Comparison of ENCODE assay signal across 11 mouse cellular contexts in the genomic region with DNA sequence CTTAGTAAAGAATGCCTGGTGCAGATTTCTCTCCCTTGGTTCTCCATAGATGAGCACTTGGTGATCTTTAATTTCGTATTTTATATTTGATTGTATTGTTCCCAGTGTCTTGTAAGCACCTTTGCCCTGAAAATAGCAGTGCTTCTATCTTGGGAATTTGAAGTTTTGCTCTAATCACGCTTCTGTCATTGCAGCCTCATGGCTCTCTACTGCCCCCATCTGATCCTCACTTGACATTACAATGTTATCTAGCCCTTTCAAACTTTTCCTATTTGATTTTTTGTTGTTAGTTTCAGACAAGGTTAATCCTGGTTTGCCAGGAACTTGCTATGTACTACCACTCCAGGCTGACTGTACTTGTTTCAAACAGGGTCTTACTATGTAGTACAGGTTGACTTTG.
DNase-seq lines count a peak whose midpoint lies in the region; ATAC-seq lines count a peak whose summit lies in the region.
"Had no signal": no experiment of that assay in that cellular context is flagged by ENCODE, and none has a peak within 500 bp of the region (broad histone marks: within the 10 kb centered on the region; RNA-seq: fewer than 3 reads in every experiment).

No protein-coding gene starts in this region.

- no peak overlapping the region for H3K27ac ChIP-seq in kidney, embryonic 14.5 days (ENCODE audit: low read depth, low read length)
- H3K27ac ChIP-seq: forebrain, embryonic 12.5 days had no signal

- H3K4me2 ChIP-seq in kidney, embryonic 14.5 days (replicated peaks; ENCODE audit: low read depth, low read length) = no peak overlapping the region
- H3K4me2 ChIP-seq: forebrain, embryonic 12.5 days had no signal

- no peaks in the 10 kb centered on the region for H3K9me3 ChIP-seq in kidney, embryonic 14.5 days (ENCODE audit: control insufficient read depth, low read length)
- H3K9me3 ChIP-seq: forebrain, embryonic 12.5 days had no signal

- no peak overlapping the region for H3K9ac ChIP-seq in kidney, embryonic 14.5 days (ENCODE audit: low read depth, low read length)
- H3K9ac ChIP-seq: forebrain, embryonic 12.5 days had no signal

- no peak overlapping the region for H3K4me3 ChIP-seq in kidney, embryonic 14.5 days (ENCODE audit: low read length)
- H3K4me3 ChIP-seq: forebrain, embryonic 12.5 days; myocyte had no signal

- H3K36me3 ChIP-seq in kidney, embryonic 14.5 days (ENCODE audit: control insufficient read depth, insufficient read depth, low read length) = no peaks in the 10 kb centered on the region
- H3K36me3 ChIP-seq: forebrain, embryonic 12.5 days had no signal

- WGBS in kidney, embryonic 14.5 days = 22% methylated on average over 2 of the region's 2 CpGs

- H3K27me3 ChIP-seq in kidney, embryonic 14.5 days (ENCODE audit: control insufficient read depth, insufficient read depth, low read length) = no peaks in the 10 kb centered on the region
- H3K27me3 ChIP-seq: forebrain, embryonic 12.5 days had no signal

- DNase-seq in cerebellum, adult 18-20 months = peak; percentile 2 to 5
- DNase-seq in cerebellum, adult 8-10 months = no peak
- peak; percentile 9 for DNase-seq in kidney, postnatal 14 days
- DNase-seq in CD4-positive helper T cell, adult 2 months (ENCODE audit: low read depth, low spot score) = peak; percentile 6
- peak; percentile 17 for DNase-seq in forelimb bud, embryonic 11.5 days (ENCODE audit: low read depth, low spot score)
- no peak for DNase-seq in T-cell, adult 2 months (ENCODE audit: low spot score)
- DNase-seq: spleen, adult 18-20 months had no signal

- no peaks in the 10 kb centered on the region for H3K4me1 ChIP-seq in kidney, embryonic 14.5 days (ENCODE audit: control insufficient read depth, insufficient read depth, low read length)
- H3K4me1 ChIP-seq: forebrain, embryonic 12.5 days had no signal

- ATAC-seq in kidney, embryonic 14.5 days (ENCODE audit: low FRiP score, low TSS enrichment) = no peak
- no peak for ATAC-seq in erythroid progenitor cell, adult 5-6 weeks (replicated peaks; ENCODE audit: low FRiP score, poor library complexity, severe bottlenecking)

Comparison
In these comparisons a context has a peak if more than half of its experiments do, and no peak if none do; other contexts are left out.
1. DNase-seq: peak in cerebellum, adult 18-20 months (2 of 2), kidney, postnatal 14 days (single experiment), CD4-positive helper T cell, adult 2 months (single experiment) and forelimb bud, embryonic 11.5 days (single experiment); none in cerebellum, adult 8-10 months (single experiment) and T-cell, adult 2 months (single experiment).